Mouse (Mus musculus): Measurements from ENCODE around the gene Gm49336.

GRCm38 (mm10) chr14:60172286-60173055, 78.8 kb downstream of the Gm49336 start:
- TF ChIP-seq POLR2A (IDR thresholded peaks at IDR 0.05; ENCODE audit: borderline replicate concordance, extremely low read depth, low read depth, low read length) (no peak), CTCF (IDR thresholded peaks at IDR 0.05; ENCODE audit: insufficient read depth, low read length) (no peak)
